Mouse (Mus musculus) ovary, adult 18-20 months (tissue): Measurements from ENCODE around the gene Rps27a.
"Not testable (repeated sequence)": the region's sequence is repeated elsewhere in the genome, so short reads cannot be mapped to it uniquely, and the experiment has no call there.

ENCODE experiments used
- DNase-seq: peaks from one replicate; pipeline ENCODE4 v3.0.0; 2022; ENCODE audit warnings: low spot score, mixed read lengths

Gene Rps27a

GRCm38 (mm10) chr11:29547752-29548503, at the start of gene Rps27a, which contains the start of gene Clhc1:
Gene Rps27a, minus strand, starts transcription at chr11:29548109.
Gene Clhc1, plus strand, starts transcription at chr11:29547950.
- DNase-seq: peak; percentile 81

- DNase-seq: no peak
These were observed 49.2 kb upstream of the Rps27a start for GRCm38 (mm10) chr11:29597159-29597558.

- no peak for DNase-seq
These were observed 47.3 kb upstream of the Rps27a start for GRCm38 (mm10) chr11:29595217-29595616.

GRCm38 (mm10) chr11:29579610-29580009, 31.7 kb upstream of the Rps27a start:
- no peak for DNase-seq

GRCm38 (mm10) chr11:29572656-29573055, 24.7 kb upstream of the Rps27a start:
- no peak for DNase-seq

- DNase-seq: no peak
These were observed 23.6 kb upstream of the Rps27a start for GRCm38 (mm10) chr11:29571536-29571935.

GRCm38 (mm10) chr11:29563406-29563805, 15.5 kb upstream of the Rps27a start:
- DNase-seq: no peak

- no peak for DNase-seq
These were observed 13.1 kb upstream of the Rps27a start for GRCm38 (mm10) chr11:29560990-29561389.

GRCm38 (mm10) chr11:29560452-29560851, 12.5 kb upstream of the Rps27a start:
- DNase-seq: no peak

GRCm38 (mm10) chr11:29549425-29549778, 1.5 kb upstream of the Rps27a start:
- no peak for DNase-seq

- DNase-seq: no peak
These were observed 855 bp upstream of the Rps27a start for GRCm38 (mm10) chr11:29548504-29549424.

GRCm38 (mm10) chr11:29547249-29547751, 609 bp downstream of the Rps27a start:
- DNase-seq: no peak

GRCm38 (mm10) chr11:29546762-29547161, 1.1 kb downstream of the Rps27a start:
- DNase-seq: no peak

GRCm38 (mm10) chr11:29546297-29546696, 1.6 kb downstream of the Rps27a start:
- DNase-seq: not testable (repeated sequence)

- DNase-seq: not testable (repeated sequence)
These were observed 2.7 kb downstream of the Rps27a start for GRCm38 (mm10) chr11:29545150-29545752.

- DNase-seq: no peak
These were observed 3.5 kb downstream of the Rps27a start for GRCm38 (mm10) chr11:29544225-29544945.

- no peak for DNase-seq
These were observed 9.7 kb downstream of the Rps27a start for GRCm38 (mm10) chr11:29538201-29538600.

- peak; percentile 57 for DNase-seq
These were observed 21.7 kb downstream of the Rps27a start, which contains the start of gene Mtif2 for GRCm38 (mm10) chr11:29525988-29526794. Gene Mtif2, plus strand, starts transcription at chr11:29526408.

- DNase-seq: peak; percentile 87
These were observed 33.1 kb downstream of the Rps27a start, which contains the start of gene Prorsd1 for GRCm38 (mm10) chr11:29514682-29515412. Gene Prorsd1, minus strand, starts transcription at chr11:29515033.

GRCm38 (mm10) chr11:29514325-29514681, 33.6 kb downstream of the Rps27a start:
- no peak for DNase-seq
